In genomic region chr4:150938063-150938452, GRCm38 (mm10) we compare ENCODE assay signal across 10 mouse cellular contexts. TPM values are rescaled to one million over a fixed set of nuclear protein-coding genes. Genes with fewer than 3 reads are reported as not detected.
DNase-seq lines count a peak whose midpoint lies in the region; ATAC-seq lines count a peak whose summit lies in the region.
"Had no signal": no experiment of that assay in that cellular context is flagged by ENCODE, and none has a peak within 500 bp of the region (broad histone marks: within the 10 kb centered on the region; RNA-seq: fewer than 3 reads in every experiment).

No protein-coding gene starts in this region.

- 19% methylated on average over 14 of the region's 14 CpGs for WGBS in heart, embryonic 12.5 days
- 22% methylated on average over 14 of the region's 14 CpGs for WGBS in lung, embryonic 16.5 days

- H3K9ac ChIP-seq in heart, embryonic 12.5 days, result no peak overlapping the region
- no peak overlapping the region for H3K9ac ChIP-seq in lung, embryonic 16.5 days (ENCODE audit: low read length)
- H3K9ac ChIP-seq: forebrain, embryonic 12.5 days had no signal

- ATAC-seq in heart, embryonic 12.5 days (ENCODE audit: insufficient number of reproducible peaks, low FRiP score), result no peak
- no peak for ATAC-seq in lung, embryonic 16.5 days (ENCODE audit: low read depth)
- ATAC-seq in inflammation-experienced regulatory T-cells, adult 6 months, result peak; percentile 59

- peaks cover 10% of the 10 kb centered on the region; the same call in 1 of the 2 replicates for H3K4me1 ChIP-seq in heart, embryonic 12.5 days (replicated peaks)
- H3K4me1 ChIP-seq in lung, embryonic 16.5 days (replicated peaks; ENCODE audit: control insufficient read depth, insufficient read depth, low read length), result no peaks in the 10 kb centered on the region
- H3K4me1 ChIP-seq: forebrain, embryonic 12.5 days had no signal

- no peaks in the 10 kb centered on the region; the same call in 1 of the 2 replicates for H3K27me3 ChIP-seq in heart, embryonic 12.5 days (replicated peaks)
- no peaks in the 10 kb centered on the region for H3K27me3 ChIP-seq in lung, embryonic 16.5 days (ENCODE audit: control insufficient read depth, insufficient read depth, low read depth, low read length)
- H3K27me3 ChIP-seq: forebrain, embryonic 12.5 days had no signal

- no peak for DNase-seq in heart, postnatal 14 days
- DNase-seq in lung, postnatal 36 days, result no peak
- DNase-seq in thymus, postnatal 0 days (ENCODE audit: low spot score), result peak; percentile 70
- DNase-seq in c-Kit-positive CD71-positive TER-119-positive erythroid progenitor cells, embryonic 14.5 days (ENCODE audit: low spot score), result no peak
- DNase-seq in MN1 (ENCODE audit: low spot score), result no peak

- no peak overlapping the region for H3K27ac ChIP-seq in heart, embryonic 12.5 days (ENCODE audit: poor library complexity, severe bottlenecking)
- H3K27ac ChIP-seq in lung, embryonic 16.5 days (ENCODE audit: low read length), result no peak overlapping the region
- H3K27ac ChIP-seq: forebrain, embryonic 12.5 days had no signal

- H3K9me3 ChIP-seq in heart, embryonic 12.5 days (replicated peaks), result no peaks in the 10 kb centered on the region
- H3K9me3 ChIP-seq in lung, embryonic 16.5 days (ENCODE audit: control insufficient read depth, low read length), result no peaks in the 10 kb centered on the region
- H3K9me3 ChIP-seq: forebrain, embryonic 12.5 days had no signal

- H3K36me3 ChIP-seq in heart, embryonic 12.5 days, result no peaks in the 10 kb centered on the region
- no peaks in the 10 kb centered on the region for H3K36me3 ChIP-seq in lung, embryonic 16.5 days (ENCODE audit: control insufficient read depth, insufficient read depth, low read length)
- H3K36me3 ChIP-seq: forebrain, embryonic 12.5 days had no signal

- intact Hi-C loops in heart, postnatal 14 days (cut with DNase I), result no loop called here

- H3K4me2 ChIP-seq in heart, embryonic 12.5 days, result peak overlapping the region; percentile 60
- peak overlapping the region; percentile 22; the same call in 1 of the 2 replicates for H3K4me2 ChIP-seq in lung, embryonic 16.5 days (ENCODE audit: low read depth, low read length)
- H3K4me2 ChIP-seq: forebrain, embryonic 12.5 days had no signal

- peak overlapping the region; percentile 20 for H3K4me3 ChIP-seq in heart, embryonic 12.5 days
- H3K4me3 ChIP-seq in lung, embryonic 16.5 days (ENCODE audit: low read length), result no peak overlapping the region
- H3K4me3 ChIP-seq: forebrain, embryonic 12.5 days had no signal

RNA-seq across cellular contexts. Expression of gene Tnfrsf9, which starts 23.7 kb away (rescaled TPM):
- polyA plus RNA-seq in heart, embryonic 12.5 days (2016; fragmentation: Nextera tagmentation; extraction: Ambion mirVana), result 0.28 and 0.37 TPM in 2 replicates
- under 1 TPM; 0.29 to 0.45 TPM for total RNA-seq in heart, postnatal 14 days (2021)
- 0.45 and 0.49 TPM in 2 replicates for polyA plus RNA-seq in lung, embryonic 16.5 days (2015; fragmentation: Nextera tagmentation; extraction: Ambion mirVana)
- polyA plus RNA-seq in inflammation-experienced regulatory T-cells, adult 6 months (2017; shearing (Covaris generic)), result 100 to 1,000 TPM; 101 to 158 (median 156) TPM
- 8.5 and 9.6 TPM in 2 replicates for polyA plus RNA-seq in thymus, postnatal 0 days (2015; fragmentation: Nextera tagmentation; extraction: Ambion mirVana)

RNA-seq across cellular contexts. Expression of gene Park7, which starts 23.8 kb away (rescaled TPM):
- polyA plus RNA-seq in heart, embryonic 12.5 days (2016; fragmentation: Nextera tagmentation; extraction: Ambion mirVana), result 306 and 308 TPM in 2 replicates
- 100 to 1,000 TPM; 200 to 218 TPM for total RNA-seq in heart, postnatal 14 days (2021)
- polyA plus RNA-seq in lung, embryonic 16.5 days (2015; fragmentation: Nextera tagmentation; extraction: Ambion mirVana), result 403 and 411 TPM in 2 replicates
- 100 to 1,000 TPM; 379 to 537 (median 522) TPM for polyA plus RNA-seq in inflammation-experienced regulatory T-cells, adult 6 months (2017; shearing (Covaris generic))
- polyA plus RNA-seq in thymus, postnatal 0 days (2015; fragmentation: Nextera tagmentation; extraction: Ambion mirVana), result 509 and 526 TPM in 2 replicates

RNA-seq across cellular contexts. Expression of gene Uts2, which starts 58.8 kb away (rescaled TPM):
- polyA plus RNA-seq in heart, embryonic 12.5 days (2016; fragmentation: Nextera tagmentation; extraction: Ambion mirVana), result not detected in 2 replicates
- not detected for total RNA-seq in heart, postnatal 14 days (2021)
- not detected in 2 replicates for polyA plus RNA-seq in lung, embryonic 16.5 days (2015; fragmentation: Nextera tagmentation; extraction: Ambion mirVana)
- not detected for polyA plus RNA-seq in inflammation-experienced regulatory T-cells, adult 6 months (2017; shearing (Covaris generic))
- polyA plus RNA-seq in thymus, postnatal 0 days (2015; fragmentation: Nextera tagmentation; extraction: Ambion mirVana), result 0.47 TPM in 1 of 2 replicates, not detected in the other
- total RNA-seq: adrenal gland, adult 18-20 months had no signal
- polyA plus RNA-seq: forebrain, embryonic 12.5 days had no signal
